Mouse (Mus musculus): ENCODE data around the gene Plekha5.
"Not testable (repeated sequence)": the region's sequence is repeated elsewhere in the genome, so short reads cannot be mapped to it uniquely, and the experiment has no call there.

The Plekha5 gene

DNA sequence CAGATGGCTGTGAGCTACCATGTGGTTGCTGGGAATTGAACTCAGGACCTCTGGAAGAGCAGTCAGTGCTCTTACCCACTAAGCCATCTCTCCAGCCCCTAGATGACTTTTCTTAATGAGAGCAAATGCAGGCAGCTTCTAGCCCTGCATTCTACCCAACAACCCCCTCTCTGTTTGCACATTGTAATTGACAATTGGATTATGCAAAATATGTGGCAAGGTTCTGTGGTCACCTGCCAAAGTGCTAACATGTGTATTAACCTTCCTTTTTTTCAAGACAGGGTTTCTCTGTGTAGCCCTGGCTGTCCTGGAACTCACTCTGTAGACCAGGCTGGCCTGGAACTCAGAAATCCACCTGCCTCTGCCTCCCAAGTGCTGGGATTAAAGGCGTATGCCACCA lies 109.0 kb downstream of the Plekha5 start:
- not testable (repeated sequence) for DNase-seq (ENCODE audit: low spot score)

DNA sequence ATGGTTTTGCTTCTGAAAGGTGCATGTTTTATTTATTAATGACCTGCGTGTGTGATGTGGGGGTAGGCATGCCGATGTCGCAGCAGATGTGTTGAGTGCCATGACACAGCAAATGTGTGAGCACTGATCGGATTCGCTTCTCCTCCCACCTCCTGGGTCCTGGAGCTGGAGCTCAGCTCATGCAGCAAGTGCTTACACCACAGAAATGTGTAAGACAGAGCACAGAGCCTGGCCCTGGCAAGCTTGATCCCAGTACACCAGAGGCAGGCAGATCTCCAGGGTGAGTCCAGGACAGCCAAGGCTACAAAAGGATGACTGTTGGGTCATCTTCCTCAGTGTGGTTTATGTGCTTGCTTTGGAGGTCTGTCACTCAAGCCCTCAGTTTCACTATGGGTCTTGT lies 109.8 kb downstream of the Plekha5 start:
- no peak for DNase-seq (ENCODE audit: low spot score)

DNA sequence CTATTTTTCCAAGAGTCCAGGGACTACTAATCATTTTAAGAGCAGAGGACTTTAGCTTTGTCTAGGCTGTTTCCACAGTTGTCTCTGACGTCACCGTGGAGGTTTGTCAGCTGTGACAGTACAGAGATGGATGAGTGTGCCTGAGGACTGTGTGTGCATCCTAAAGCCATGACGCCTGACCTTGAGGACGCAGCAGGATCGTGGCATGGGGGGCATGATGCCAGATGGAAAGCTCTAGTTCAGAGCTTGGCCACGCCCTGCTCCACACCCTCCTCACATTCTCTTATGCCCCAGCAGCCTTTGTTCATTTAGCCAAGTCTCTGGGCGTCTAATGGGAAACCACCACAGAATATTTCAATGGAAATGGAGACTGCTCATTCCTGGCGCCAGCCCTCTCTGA lies 111.7 kb downstream of the Plekha5 start:
- DNase-seq (ENCODE audit: low spot score), result no peak

DNA sequence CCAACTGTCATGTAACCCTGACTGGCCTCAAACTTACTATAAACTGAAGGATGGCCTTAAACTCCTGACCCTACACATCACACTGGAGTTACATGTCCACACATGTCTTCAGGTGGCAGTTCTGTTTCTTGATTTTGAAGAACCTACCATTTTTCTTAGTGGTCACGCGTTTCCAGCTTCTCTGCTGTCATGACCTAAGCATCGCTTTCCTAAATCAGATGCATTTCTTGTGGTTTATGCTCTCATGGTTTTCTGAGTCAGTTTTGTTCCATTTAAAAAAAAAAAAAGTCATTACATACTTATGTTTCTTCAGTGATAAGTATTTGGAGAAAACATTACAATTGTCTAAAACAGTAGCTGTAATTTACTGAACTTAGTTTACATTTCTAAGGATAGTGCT lies 118.1 kb downstream of the Plekha5 start:
- no peak for DNase-seq (ENCODE audit: low spot score)

DNA sequence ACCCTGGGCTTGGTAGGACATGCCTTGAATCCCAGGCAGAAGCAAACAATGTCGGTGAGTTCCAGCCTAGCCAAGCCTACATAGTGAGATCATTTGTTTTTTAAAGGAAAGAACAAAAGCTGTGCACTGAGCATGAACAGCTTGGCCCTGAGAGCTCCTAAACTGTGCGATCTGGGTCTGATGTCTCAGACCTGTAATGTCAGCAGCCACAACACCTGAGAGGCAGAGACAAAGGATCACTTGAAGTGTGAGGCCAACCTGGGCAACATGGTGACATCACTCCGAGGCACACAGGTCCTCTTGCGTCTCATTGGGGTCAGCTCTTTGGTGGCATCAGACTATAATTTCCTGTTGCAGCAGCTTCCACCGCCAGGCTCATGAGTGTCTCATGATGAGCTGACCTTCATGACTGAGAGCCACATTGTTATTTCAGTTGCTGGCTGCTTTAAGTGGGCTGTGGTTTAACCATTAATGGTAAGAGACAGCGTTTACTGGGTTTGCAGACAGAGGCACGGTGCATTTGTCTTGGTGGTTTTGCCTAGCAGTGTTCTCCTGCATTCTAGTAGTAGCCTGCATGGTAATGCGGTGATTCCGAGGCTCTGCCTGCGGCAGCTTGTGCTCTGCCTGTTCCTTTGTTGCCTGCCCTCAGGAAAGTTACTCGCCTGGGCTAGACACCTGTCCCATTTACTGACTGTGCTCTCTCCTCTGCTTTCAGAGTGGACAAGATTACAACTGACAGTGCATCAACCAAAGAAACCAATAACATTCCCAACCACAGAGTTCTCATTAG lies 119.3 kb downstream of the Plekha5 start:
- no peak for DNase-seq (ENCODE audit: low spot score)

DNA sequence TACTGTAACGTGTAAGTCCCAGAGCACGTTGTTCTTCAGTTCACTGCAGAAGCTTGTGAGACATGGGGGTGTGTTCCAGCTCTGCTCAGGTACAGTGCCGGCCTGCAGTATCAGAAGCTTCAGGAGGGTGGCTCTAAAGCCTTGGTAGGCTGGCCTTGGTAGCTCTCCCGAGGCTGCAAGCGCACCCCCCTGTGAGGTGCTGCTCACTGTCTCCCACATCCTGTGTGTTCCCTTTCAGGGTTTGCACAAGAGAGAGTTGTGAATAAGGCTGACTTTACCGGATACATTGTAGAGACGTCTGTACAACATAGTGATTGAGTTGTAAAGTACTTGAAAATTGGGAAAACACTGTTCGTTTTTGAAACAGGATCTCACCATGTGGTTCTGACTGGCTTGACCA lies 122.2 kb downstream of the Plekha5 start:
- no peak for DNase-seq (ENCODE audit: low spot score)

DNA sequence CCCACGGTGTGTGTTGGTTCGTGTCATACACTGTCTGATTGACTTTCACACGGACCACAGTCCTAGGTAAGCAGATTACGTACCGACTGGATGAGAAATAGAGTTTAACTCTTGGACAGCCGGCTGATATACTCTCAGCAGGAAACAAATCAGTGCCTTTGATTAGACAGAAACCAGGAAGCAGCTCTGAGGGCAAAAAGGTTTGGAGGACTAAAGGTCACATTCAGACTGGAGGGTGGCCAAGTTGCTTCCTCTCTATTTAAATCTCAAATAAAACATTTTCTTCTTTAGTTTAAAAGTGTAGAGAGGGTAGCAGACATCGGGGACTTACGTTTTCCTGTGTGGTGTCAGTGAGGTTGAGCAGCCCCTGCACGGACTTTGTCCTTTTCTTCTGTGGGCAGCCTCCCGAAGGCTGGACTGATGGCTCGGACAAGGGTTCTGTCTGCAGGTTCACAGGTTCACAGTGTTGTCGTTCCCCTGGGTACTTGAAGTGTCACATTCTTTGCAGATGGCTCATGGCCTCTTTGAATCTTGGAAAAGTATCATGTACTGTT lies 122.9 kb downstream of the Plekha5 start:
- no peak for DNase-seq (ENCODE audit: low spot score)

DNA sequence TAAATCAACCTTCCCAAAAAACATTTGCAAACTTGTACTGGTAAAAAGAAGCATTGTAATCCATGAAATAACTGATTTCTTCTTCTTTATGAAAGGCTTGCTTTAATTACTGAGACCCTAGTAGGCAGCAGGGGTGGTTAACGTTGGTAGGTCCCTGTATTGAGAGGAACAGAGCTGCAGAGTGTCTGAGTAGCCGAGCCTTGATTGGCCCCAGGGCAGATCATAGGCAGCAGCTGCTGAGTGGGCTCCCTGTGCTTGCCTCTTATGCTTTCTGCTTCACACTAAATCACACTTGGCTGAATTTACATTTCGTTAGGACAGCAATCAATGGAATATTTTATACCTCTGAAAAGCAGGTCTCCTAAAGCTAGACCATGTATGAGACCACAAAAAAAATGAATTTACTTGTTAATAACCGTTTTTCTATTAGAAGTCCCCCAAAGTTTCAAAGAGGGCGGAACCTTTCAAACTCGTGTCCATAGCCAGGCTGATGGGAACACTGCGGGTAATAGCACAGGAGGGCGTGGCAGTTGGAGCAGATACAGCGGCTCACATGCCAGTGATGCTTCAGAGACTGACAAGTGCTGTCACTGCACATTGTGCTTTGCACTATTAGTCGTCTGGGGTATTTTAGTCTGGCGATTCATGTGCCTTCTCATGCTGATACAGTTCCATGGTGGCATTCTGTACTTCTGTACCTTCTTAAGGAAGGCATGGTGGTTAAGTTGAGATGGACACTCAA lies 123.5 kb downstream of the Plekha5 start:
- DNase-seq (ENCODE audit: low spot score), result no peak

DNA sequence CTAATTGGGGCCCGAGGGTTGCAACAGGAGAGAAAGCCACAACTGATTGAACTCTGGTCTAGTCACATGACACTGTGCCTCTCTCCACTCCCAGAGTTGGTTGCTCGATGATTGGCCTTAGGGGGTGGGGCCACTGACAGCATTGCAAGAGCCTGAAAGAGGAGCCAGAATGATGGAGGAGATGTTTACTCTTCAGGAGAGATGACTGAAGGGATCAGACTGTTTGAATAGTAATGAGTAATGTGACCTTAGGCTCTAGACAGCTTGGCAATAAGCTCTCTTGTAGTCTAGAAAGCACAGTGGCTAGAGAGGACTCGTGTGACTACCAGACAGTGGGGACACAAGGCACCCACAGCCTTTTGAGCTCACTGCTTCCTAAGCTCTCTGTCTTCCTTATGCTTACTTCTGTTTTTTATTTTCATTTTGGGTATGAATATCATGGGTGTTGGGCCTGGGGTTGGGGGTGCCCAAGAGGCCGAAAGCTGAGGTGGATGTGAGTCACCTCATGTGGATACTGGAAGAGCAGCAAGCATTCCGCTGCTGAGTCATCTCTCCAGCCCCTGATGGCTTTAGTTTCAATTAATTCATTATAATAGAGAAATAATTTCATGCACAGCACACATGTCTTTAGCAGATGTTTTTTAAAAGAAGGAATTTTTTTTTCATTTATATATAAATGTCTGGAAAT lies 124.4 kb downstream of the Plekha5 start:
- no peak for DNase-seq (ENCODE audit: low spot score)

DNA sequence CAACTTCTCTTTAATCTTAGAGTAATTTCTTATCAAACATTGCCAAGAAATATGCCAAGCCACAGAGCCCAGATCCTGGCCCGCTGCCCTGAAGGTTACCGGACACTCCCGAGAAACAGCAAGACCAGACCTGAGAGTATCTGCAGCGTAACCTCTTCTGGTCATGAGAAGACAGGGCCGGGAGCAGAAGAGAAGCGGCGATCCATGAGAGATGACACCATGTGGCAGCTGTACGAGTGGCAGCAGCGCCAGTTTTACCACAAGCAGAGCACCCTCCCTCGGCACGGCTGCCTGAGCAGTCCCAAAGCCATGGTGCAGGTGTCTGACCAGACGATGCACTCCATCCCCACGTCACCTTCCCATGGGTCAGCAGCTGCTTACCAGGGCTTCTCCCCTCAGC lies 126.9 kb downstream of the Plekha5 start:
- no peak for DNase-seq (ENCODE audit: low spot score)

DNA sequence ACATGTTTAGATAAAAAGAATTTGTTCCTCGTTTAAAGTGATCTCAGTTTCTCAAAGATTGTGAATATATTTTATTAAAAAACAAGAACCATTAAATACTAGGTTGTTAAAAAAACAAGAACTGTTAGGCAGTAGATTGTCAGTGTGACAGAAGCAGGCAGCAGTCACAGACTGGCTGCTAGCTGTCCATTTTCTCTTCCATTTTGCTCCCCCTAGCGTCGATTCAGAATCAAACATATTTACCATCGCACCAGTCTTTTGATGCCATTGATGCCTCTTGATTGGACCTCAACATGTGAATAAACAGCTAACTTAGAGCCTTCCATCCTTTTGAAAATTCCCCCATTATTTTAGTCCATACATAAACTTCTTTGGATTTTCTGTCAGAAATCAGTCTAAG lies 130.4 kb downstream of the Plekha5 start:
- no peak for DNase-seq (ENCODE audit: low spot score)

DNA sequence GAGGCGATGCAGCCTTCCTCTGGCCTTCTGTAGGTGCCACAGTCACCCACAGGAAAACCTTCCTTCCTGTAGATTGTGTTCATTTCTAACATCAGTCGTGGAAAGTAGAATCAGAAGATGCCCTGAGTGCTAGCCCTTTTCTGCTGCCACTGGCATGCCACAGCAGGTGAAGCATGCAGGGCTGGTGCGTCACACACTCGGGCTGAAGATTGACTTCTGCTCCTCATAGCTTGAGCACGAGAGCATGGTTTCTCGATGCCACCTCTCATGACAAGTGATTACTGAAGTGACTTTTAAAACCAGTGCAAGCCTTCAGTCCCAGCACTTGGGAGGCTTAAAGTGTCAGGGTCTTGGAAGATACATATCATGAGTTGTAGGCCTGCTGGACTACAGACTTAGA lies 135.6 kb downstream of the Plekha5 start:
- DNase-seq (ENCODE audit: low spot score), result no peak

DNA sequence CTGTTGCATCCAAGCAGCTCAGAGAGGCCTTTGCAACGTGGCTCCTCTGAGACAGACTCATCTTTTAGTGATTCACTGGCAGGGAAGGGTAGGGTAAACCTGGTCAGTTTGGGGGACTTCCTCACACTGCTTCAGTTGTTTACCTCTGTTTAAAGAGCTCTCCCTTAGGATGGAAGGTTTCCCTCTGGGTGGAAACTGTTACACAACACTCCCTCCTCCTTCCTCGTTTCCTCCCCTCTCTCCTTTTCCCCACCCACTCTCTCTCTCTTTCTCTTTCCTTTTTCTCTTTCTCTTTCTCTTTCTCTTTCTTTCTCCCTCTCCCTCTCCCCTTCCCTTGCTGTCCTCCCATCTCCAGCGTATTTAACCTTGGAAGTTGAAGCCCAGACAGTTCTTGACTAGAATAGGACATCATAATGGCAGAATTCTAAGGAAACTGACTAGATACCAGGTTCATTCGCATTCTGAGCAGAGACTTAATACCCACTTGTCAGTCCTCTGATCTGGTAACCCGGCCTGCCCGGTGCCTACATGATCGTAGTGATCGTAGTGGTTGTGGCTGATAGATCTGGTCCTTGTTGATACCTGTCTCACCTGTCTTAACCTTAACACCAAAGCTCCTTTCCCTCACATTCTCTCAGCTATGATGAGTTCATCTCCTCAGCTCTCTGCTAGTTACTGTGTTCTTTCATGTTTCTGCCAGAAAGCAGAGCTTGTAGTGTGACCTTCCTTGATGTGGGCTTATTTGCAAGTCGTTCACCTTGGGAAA lies 137.5 kb downstream of the Plekha5 start:
- no peak for DNase-seq (ENCODE audit: low spot score)

DNA sequence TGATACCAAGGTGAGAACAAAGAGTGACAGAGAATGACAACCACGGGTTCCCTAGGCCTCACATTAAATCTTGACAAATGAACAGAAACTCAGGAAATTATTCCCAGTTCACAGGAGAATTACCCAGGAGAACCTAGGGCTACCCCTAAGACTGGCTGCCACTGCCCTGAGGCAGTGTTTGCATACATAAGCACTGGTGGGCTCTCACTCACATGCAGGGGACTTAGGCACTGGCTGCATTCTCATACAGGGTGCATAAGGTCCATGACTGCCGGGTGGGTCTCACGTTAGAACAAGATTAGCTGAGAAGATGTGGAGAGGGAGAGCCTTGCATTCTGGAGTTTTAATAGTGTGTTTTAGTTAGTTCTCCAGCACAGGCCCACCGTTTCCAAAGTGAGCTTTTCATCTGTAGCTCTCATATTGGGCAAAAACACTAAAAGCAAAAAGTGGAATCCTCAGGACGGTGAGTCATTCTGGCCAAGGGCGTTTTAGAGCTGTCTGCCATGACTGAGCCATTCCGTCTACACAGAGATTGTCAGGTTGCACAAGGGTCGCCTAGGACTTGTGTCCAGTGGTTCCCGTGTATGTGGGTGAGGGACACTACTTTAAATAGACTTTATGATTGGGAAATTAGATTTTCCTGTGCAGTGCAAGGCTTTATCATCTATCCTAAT lies 138.2 kb downstream of the Plekha5 start:
- no peak for DNase-seq (ENCODE audit: low spot score)

DNA sequence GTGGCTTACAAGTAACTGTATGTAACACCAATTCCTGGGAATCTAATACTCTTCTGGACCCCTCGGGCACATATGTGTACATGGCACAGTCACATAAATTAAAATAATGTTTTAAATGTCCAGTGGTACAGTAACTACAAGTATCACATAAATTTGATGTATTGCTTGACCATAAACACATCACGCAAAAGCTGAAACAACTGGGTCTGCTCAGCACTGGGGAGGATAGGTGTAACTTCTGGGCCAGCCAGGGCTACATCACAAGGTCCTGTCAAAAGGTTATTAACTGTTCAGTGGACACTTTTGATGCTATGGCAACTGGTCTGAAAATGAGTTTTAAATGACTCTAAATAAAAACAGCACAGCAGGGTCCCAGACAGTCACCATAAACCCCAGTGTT lies 143.3 kb downstream of the Plekha5 start:
- DNase-seq (ENCODE audit: low spot score), result no peak

DNA sequence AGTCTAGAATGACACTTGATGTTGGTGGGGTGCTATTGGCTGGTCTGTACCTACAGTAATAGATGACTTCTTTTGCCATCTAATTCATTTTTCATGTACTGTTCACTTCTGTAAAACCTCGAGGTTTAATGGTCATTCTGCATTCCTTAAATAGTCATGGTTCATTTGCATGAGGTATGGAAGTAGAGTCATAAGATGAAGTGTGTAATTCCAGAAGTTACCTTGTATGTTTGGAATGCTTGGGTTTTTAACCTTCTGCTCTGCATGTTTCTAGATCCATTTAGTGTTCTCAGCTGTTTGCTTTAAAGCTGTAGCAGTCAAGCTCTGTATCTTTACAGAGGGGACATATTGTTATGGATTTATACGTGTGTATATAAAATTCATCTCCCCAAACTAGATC lies 144.0 kb downstream of the Plekha5 start:
- no peak for DNase-seq (ENCODE audit: low spot score)

DNA sequence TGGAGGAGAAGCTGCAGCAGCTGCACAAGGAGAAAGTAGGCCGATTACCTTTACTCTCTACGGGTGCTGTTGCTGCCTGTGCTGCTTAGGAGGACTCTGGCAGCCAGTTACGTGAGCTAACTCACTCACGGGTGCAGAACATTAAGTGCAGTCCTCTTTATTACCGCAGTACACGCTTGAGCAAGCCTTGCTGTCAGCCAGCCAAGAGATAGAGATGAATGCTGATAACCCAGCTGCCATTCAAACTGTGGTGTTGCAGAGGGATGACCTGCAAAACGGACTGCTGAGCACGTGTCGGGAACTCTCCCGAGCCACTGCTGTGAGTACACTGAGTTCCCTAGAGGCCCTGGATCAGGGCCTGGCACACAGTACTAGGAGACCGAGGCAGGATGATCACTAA lies 146.3 kb downstream of the Plekha5 start:
- no peak for DNase-seq (ENCODE audit: low spot score)

DNA sequence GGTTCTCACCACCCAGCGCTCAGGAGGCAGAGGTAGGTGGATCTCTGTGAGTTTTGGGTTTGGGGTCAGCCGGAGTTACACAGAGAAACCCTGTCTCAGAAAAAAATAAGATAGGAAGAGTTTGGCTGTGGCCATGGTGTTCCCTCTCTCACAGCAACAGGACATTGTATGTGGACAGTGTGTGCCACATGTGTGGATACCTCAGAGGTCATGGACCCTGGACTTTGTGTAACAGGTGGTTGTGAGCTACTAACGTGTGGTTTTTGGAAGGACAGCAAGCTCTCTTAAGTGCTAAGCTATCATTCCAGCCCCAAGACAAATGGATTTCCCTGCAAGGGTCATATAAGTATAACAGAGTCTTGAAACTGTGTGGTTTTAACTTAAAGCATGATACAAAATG lies 151.1 kb downstream of the Plekha5 start:
- no peak for DNase-seq (ENCODE audit: low spot score)

DNA sequence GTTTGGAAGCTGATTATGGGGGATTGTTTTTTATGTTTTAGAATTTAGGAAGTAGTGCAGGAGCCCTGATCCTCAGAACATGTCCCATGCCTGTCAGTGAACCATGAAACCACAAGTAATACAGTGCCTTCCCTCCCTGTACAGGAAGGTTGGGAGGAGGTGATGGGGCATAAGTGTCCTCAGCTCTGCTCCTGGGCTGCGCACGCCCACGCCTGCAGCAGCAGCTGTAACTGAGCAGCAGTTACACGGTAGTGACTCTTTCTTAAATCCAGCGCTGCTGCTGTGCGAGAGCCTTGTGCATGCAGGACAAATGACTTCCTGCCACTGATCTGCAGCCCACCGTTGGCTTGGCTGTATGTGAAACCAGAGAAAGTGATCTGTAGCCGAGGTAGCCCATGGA lies 152.3 kb downstream of the Plekha5 start:
- DNase-seq (ENCODE audit: low spot score), result no peak

DNA sequence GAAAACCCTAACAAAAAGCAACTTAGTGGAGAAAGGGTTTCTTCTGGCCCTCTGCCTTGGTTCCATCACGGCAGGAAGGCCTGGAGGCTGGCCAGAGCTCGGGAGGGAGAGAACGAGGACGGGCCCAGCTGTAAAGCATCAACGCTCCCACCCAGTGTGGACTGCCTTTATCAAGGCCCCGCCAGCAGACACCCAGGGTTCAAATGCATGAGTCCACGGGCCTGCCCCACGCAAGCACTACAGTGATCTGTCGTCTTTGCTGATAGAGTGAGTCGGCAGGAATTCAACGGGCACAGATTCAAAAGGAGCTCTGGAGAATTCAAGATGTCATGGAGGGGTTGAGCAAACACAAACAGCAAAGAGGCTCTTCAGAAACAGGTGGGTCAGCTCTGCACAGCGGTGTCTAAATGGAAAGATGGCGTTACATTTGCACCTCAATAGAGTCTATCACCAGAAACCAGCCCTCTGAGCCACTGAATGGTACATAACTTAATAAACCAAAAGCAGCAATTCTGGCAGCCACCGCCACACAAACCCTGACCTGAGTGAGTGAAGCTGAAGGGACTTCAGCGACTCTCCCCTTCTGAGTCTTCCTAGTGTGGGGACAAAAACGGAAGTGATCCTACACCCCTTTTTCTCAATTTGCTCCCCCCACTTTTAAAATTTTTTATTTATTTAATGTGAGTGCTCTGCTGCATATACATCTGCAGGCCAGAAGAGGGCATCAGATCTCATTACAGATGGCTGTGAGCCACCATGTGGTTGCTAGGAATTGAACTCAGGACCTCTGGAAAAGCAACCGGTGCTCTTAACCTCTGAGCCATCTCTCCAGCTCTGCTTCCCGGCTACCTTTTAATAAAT lies 153.3 kb downstream of the Plekha5 start:
- no peak for DNase-seq (ENCODE audit: low spot score)

DNA sequence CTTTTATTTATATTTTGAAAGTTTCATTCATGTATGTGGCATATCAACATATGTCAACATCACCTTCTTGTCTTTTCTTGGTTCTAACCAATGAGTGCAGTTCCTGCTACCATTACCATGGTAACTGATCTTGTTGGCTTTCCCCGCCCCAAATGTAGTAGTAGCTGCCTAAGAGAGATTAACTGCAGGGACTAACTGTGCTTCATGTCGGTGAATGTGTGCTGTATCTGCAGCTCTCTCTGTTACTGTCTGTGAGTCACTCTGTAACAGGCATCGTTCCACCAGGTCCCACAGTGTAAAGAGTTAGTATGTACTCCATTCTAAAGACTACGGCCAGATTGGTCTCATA lies 153.9 kb downstream of the Plekha5 start:
- DNase-seq (ENCODE audit: low spot score), result no peak
